Mouse (Mus musculus): Measurements from ENCODE around the gene Egflam.

The Egflam gene

DNA sequence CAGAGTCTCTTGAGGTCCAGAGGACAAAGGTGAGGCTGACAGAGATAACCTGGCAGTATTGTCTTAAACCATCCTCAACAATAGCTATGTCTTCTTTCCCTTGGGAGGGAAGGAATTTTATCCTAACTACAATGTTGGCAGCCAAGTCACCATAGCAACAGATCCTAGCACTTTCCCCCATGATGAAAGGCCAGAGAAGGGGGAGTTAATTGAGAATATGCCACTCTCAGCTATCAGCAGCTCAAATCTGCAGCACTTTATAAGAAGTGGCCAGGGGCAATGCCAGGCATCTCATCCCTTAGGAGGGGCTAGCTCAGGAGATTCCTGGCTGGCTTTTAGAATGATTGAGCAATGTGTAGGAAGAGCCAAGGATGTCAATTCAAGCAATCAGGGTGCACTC is 105.3 kb downstream of the Egflam start:
- no peak for DNase-seq (ENCODE audit: low read depth)

DNA sequence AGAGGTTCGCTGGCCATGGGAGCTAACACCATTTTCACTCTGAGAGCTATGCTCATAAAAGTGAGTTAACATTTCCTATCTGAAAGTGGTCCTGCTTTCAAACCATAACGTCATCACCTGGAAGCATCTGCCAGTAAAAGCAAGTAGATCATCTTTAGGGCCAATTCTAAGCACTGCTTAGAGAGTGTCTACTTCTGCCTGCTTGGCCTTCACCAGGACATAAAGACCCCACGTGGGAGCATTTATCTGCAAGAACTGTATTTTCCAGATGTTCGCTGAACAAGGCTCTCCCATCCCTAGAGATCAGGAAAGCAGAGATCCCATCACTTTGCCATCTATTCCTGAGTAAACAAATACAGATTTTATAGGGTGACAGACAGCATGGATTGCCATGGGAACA is 108.2 kb downstream of the Egflam start:
- no peak for DNase-seq (ENCODE audit: low read depth)

DNA sequence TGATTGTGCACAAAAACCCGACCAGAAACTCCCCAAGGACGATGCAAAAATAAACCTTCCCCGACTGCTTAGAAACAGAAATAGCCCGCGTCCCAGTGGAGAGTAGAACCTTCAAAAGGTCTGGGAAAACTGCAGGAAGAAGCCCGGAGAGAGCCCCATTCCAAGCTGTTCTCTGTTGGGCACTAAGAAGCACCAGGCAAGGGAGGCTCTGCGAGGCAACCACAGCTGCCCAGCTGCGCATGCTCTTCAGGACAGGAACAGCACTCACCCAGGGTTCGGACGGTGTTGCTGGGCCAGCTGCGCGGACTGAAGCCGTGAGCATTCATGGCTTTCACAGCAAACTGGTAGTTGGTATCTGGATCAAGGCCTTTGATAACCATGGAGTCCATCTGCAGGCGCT is 108.7 kb downstream of the Egflam start:
- DNase-seq (ENCODE audit: low read depth) = no peak

DNA sequence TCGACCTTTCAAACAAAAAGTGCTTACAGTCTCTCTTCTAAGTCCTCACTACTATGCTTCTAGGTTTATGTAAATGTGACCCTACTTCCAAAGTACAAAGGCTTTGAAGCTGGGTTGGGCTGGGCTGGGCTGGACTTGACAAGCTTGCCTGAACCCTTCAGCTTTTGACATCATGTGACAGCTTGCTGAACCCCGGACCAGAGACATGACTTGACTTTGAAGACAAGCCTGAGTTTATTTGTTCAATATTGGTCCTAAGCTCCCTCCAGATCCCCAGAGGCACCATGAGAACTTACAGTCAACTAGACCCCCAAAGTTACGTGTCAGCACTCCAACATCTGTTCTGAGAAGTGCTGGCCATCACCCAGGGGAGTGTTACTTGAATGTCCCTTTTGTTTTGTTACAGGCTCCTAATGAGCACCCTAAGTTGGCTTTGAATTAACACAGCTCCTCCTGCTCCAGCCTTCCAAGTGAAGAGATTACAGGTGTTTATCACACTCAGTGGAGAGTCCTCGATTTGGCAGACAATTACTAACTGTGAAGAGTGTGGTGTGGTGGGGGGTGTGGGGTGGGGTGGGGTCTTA is 109.3 kb downstream of the Egflam start:
- no peak for DNase-seq (ENCODE audit: low read depth)

DNA sequence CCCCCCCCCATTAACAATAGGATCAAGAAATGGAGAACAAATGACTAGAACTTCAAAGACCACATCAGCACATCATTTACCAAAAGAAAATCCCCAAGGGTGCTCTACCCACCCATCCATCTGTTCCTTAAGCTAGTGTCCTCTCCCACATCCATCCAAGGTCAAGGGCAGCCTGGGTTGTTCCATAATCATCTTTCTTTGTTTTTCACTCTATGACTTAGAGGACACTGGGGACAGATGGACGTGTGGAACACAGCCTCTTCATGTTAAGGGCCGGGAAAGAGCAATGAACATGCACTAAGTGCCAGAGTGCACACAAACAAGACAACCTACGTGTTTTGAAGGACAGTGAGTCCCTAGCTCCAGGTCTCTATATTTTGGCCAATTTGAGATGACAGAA is 110.3 kb downstream of the Egflam start:
- DNase-seq (ENCODE audit: low read depth) = no peak

DNA sequence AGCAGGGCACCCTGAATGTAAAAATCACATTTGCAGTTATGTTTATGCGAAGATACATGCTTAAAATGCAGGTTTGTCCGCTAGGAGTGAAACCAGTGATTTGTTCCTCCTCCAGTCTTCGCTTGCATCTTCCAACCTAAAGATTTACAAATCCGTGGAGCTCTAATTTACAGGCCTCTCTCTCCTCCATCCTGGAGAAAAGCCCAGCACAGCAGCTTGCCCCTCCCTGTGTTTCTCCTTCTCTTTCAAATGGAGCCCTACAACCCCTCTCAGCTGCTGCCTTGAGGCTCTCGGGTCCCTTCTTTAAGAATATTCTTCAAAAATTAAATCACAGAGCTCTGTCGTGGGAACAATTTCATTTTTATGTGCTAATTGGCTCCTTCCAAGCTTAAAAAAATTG is 116.6 kb downstream of the Egflam start:
- DNase-seq (ENCODE audit: low read depth) = no peak

DNA sequence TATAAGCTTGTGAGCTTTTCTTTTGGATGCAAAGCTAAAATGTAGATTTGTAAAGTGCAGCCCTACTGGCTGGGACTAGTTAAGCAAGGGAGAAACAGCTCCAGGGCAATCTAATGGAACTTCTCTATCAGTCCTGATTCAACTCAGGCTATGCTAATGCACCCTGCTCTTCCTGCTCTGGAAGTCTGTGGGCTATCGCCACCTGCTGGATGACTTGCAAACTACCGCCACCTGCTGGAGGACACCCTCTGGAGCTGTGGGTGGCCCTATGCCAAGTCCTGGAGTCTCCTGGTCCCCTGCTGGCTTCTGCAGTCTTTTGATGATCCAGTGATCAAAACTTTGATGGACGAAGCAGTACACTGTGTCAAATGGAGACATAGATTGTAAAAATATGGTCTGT is 134.4 kb downstream of the Egflam start:
- DNase-seq (ENCODE audit: low read depth) = peak; percentile 67

DNA sequence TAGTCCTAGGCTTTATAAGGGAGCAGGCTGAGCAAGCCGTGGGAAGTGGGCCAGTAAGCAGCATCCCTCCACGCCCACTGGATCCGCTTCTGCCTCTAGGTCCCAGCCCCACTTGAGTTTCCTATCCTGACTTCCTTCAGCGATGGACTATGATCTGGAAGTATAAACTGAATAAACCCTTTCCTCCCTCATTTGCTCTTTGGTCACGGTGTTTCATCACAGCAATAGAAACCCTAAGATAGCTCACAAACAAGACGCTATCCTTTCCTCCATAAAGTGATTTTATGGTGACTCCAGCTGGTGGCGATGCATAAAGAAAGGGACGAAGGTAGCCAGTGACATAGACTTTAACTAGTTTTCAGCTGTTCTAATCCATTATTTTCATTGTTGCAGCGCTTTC is 134.9 kb downstream of the Egflam start:
- DNase-seq (ENCODE audit: low read depth) = no peak

DNA sequence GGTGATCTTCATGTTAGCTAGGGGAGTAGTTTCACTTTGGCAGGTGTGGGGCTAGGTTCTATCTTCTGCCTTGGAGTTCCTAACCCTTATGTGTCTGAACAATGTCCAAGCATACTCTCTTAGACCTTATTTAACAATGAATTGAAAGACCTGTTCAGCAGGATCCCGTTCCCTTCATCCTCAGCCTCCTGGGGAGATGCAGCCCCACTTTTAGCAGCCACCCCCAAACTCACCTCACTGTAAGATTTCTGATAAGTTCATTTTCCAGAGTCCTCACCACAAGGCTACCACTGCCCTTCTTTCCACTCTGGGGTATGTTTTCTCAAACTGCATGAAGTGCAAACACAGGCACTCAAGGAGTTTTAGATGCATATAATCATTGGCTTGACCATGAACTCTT is 136.8 kb downstream of the Egflam start:
- DNase-seq (ENCODE audit: low read depth) = no peak

DNA sequence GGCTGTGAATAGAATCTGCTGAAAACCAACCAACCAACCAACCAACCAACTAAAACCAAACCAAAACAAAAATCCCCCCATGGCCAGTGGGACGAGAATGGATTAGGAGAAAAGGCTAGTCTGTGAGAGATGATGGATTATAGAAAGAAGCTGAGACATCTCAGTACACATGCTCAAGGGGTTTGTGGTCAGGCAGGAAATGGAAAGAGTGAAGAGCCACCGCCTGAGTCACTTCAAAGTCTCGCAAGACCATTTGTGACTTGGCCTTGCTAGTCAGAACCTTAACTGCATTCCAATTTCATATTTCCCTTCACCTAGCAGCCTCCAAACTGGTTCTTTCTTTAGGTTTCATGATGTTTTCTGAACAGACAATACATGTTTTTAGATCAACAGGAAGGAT is 141.6 kb downstream of the Egflam start:
- DNase-seq (ENCODE audit: low read depth) = no peak

DNA sequence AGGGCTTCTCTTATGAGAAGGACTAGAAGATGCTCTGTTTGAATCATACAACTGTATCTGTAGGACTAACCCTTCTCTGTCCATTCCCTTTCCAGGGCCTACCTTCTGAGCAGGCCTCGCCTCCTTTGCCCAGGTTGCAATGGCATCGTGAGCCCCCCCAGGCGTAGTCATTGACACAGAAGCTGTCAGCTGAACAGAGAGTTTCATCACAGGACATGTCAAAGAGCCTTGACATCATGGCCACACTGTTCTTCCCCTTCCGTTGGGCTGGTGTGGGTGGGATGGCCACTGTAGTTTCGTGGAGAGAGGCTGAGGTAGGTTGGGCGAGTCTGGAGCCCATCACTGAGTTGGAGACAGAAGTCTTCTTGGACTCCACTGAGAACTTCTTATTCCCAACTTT is 144.9 kb downstream of the Egflam start:
- no peak for DNase-seq (ENCODE audit: low read depth)

DNA sequence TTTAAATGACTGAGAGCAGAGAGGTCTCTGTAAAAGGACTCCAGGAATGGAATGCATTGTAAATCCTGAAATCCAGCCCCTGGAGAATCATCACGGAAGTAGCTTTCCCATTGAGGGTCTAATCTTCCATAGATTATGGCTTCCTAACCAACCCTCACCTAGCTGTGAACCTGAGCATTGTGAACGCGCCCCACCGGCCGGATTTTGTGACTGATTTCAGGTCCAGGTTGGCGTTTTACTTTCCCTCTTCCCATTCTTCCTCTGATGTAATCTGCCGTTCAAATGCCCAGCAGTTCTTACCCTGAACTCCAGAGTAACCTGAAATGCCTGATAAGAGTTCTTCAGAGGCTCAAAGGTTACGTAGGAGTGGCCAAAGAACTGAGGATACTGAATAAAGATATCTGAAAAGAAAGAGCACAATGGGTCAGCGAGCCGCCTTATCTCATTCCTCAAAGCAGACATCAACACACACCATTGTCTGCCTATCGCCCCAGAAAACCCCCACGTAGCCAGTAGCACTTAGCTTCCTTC is 146.0 kb downstream of the Egflam start:
- DNase-seq (ENCODE audit: low read depth) = no peak

DNA sequence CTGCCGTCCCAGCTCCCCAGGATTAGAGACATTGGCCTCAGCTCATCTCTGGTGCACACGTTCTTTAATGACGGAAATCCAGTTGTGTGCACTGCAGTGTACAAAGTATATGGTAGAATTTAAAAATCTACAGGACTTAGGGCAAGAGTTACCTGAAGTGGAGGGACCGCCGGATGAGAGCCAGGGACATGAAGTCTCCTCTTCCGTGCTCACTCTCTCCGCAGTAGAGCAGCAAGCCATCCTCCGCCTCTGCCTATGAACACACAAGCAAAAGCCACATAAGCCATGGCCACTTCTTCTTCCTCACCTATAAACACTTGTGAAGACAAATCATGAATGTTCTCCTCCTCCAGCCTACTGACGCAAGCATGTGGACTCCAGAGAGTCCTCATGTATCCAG is 147.2 kb downstream of the Egflam start:
- DNase-seq (ENCODE audit: low read depth) = no peak

DNA sequence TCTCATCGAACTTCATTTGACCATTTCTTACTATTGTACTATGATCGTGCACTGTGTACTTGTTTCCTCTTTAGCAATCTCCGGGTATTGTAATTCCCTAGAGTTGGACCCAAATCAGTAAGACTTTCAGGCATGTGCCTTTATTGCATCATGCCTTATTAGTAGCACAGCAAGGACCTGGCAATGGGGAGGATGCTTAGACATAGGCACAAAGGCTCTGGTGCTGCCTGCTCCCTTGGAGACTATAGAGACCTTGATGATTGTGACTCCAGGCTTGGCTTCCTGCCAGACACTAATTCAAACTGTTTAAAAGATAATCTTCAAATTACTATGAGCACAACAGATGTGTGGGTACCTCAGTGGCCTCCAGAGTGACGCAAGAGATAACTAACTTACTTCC is 149.0 kb downstream of the Egflam start:
- no peak for DNase-seq (ENCODE audit: low read depth)

DNA sequence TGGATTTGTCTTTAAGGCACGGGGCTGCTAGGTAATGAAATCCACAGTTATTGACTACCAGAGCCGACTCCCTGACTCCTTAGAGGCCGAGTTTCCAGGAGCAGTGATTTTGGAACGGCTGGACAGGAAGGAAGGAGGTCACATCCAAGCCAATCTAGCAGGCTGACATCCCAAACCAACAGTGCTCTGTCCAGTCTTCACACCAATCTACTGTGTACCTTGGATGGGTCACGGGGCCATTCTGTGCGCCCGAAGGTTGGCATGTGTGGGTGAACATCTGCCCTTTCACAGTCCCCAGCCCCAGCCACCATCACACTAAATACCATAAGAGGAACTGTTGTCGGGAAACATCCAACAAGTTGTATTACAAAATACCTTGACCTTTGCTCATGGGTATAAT is 150.9 kb downstream of the Egflam start:
- DNase-seq (ENCODE audit: low read depth) = no peak

DNA sequence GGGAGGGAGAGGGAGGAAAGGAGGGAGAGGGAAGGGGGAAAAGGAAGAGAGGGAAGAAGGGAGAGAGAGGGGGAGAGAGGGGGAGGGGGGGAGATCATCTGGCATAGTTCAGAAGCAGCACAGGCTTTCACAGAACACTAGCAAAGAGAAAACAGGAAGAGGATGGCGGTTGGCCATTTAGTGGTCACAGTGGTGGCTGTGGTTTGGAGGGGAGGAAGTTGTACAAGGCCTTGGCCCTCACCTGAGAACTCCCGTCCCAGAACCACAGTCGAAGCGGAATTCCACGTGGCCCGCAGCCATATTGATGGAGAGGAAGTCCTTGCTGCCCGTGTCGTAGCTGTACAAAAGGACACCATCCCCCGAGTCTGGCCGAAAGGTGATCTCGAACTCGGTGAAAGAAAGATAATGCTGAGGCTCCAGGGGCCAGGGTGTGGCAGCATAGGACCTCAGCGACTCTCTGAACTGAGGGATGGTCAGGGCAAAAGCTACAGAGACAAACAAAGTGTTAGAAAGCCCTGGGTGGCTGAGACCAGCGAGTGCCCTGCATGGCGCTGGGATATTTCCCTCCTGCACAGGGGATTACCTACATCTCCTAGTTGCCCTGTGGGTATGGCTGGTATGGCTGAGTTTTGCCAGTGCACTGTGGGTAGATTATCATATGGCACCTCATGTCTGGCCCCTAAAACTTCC is 155.9 kb downstream of the Egflam start:
- DNase-seq (ENCODE audit: low read depth) = peak; percentile 4

DNA sequence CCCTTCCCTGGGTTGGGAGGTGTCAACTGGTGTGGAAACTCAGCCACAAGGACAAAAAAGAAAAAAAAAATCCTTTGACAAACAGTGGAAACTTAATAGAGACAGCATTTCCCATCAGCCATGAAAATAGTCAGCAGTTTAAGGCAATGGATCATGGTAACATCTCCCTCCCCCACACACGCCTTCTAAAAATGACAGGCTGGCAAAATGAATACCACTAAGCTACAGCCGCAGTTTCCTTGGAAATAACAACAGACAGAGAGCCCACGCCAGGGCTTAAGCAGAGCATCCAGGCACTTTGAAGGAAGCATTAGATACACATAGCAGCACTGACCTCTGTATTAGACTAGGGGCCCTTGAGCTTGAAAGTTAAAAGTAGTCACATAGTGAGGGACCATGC is 157.2 kb downstream of the Egflam start:
- no peak for DNase-seq (ENCODE audit: low read depth)

DNA sequence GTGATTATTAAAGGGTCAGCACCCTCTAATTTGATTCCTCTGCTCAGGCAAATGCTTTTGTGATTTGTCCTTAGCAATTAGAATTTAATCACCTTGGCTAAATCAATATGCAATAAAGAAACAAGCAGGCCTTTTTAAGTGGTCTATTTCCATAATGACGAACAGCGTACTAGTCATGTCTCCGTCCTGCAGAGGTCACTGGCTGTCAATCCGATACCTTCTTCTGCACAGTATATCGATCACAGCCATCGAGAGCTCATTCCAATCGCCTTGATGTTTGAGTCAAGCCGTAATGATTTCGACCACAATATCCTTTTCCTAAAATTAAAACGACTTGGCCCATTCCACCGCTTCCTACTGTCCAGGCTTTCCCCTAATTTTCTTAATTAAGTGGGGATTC is 158.3 kb downstream of the Egflam start:
- DNase-seq (ENCODE audit: low read depth) = no peak

DNA sequence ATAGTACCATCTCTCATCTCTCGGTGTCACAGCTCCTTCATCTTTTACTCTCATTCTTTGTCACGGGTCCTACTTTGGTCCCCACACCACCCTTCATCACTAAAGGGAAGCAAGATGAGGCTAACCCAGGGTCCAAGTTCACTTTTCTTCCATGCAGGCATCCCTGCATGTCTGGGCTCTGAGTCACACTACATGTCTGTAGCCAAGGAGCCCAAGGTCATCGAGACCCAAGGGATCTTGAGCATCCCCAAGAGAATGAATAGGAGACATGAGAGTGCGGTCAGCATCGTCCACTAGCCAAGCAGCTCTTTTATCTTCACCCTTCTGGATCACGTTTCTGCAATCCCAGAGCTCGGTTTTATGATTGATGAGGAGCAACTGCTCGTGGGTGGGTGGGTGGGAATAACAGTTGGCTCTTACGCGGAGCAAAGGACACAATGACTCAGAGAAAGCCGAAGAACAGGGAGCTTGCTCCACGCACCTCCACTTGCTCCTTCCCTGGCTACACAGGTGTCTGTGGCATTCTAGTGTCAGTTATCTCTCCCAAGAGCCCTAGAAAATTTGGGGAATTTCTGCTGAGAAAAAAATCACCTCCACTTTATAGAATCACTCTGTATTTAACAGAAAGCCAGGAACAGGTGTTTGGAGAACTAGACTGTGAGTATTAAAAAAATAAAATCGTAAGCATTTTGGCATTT is 164.7 kb downstream of the Egflam start:
- no peak for DNase-seq (ENCODE audit: low read depth)

DNA sequence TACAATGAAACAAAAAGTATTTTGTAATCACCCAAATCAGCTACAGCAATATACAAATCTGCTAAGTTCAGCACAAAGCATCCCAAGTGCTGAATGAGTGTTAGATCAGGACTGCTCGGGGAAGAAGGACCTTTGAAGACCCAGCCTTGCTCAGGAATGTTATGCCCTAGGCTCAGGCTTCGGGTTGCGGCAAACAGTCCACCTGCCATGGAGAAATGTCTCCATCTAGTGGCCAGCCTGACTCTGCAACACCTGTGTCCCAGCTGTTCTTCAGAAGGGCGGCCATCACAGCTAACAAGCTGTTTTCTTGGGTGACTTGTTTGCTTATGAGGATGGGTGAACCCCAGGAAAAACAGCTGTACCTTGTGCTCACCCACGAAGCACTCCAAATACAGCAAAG is 172.0 kb downstream of the Egflam start:
- DNase-seq (ENCODE audit: low read depth) = peak; percentile 71

DNA sequence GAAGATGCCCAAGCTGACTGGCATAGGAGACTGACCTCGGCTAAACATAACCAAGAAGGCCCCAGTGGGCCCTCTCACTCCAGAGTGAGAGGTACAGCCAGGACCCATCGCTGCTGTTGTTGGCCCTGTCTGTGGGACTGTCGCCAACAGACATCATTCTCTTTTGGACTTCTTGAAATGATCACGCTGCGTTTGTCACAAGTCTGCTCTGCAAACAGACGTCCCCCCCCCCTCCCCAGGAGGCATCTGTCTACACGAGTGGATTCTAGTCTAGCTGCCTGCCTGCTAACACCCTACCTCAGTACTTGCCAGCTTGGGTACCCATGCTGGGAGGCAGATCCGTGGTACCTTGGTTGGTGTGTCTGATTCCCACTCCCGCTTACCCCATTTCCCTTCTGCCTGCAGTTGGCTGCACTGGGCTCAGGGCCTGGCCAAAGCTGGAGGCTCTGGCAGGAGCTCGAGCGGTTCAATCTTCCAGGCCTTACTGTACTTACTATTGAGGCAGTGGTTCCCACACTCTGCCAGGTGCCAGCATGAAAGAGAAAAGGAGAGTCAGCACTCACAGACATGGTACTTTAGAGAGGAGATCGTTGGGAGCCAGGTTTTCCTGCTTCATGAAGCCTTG is 173.9 kb downstream of the Egflam start:
- DNase-seq (ENCODE audit: low read depth) = no peak

DNA sequence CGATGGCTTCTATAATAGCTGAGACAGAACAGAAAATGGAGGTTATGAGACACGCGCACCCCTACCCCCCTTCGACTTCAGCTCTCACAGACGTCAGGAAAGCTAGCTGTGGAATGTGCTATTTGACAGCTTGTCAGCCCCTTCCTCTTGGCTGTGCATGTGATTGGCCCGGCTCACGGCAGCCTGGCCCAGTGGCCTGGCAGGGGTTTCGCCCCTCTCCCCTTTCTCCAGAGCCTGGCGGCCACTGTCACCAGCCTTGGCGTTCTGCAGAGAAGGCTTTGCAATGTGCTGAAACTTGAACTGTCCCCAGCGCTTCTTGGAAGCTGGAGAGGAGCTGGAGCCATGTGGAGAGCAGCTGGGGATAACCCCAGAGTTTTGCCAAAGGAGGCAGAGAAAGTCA is 175.4 kb downstream of the Egflam start:
- DNase-seq (ENCODE audit: low read depth) = no peak

DNA sequence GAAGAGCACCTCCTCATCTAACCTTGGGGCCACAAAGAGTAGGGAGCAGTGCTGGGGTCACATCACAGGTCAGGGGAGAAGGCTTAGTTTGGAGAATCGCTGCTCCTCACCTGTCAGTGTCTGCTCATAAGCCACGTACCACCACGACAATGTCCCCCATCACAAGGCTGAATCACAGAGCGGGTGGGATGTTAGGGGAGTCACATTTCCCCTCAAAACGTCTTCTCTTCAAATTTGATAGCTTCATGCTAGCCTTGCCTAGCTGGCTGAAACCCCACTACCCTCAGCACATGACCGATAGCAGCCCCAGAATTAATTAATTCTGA is 181.0 kb downstream of the Egflam start:
- no peak for DNase-seq (ENCODE audit: low read depth)
